Mouse (Mus musculus): ENCODE data around the gene Shank1.

- no peak for TF ChIP-seq POLR2A (IDR thresholded peaks at IDR 0.05; ENCODE audit: borderline replicate concordance, low read depth, low read length)
- no peak for TF ChIP-seq CTCF (IDR thresholded peaks at IDR 0.05; ENCODE audit: low read depth, low read length)
Measured at GRCm38 (mm10) chr7:44274096-44274495, 36.0 kb upstream of the Shank1 start.

Measured in bone marrow macrophage, adult 2 months (primary cell).